Mouse (Mus musculus) heart, postnatal 14 days (tissue): ENCODE results near the gene Cnot4. TPM values are rescaled to one million over a fixed set of nuclear protein-coding genes. Genes with fewer than 3 reads are reported as not detected.
A peak's percentile ranks its signal among the peaks of the same experiment; 100 is the strongest.

Source experiments
- DNase-seq, 2 experiments: peaks; one replicate each; pipeline ENCODE4 v3.0.0; 2021 to 2022
- intact Hi-C: fragments of 180-260 bp; cut with DNase I; formaldehyde crosslinking; loops from one replicate; pipeline ENCODE4 v1.15.1; 2025
- total RNA-seq, 2 experiments: library from RNA; stranded (reverse); gene quantifications; 2 replicates each; pipeline ENCODE4 v1.2.3; 2021

The Cnot4 gene
- total RNA-seq, 2 experiments from 2014 or later, result 22.6 to 22.8 TPM

GRCm38 (mm10) chr6:35071261-35071660 lies 62.3 kb downstream of the Cnot4 start:
- DNase-seq, result no peak
- intact Hi-C loops, result no loop called here

GRCm38 (mm10) chr6:35062446-35062845 lies 71.1 kb downstream of the Cnot4 start:
- intact Hi-C loops, result no loop called here
- DNase-seq, result no peak

- DNase-seq, result no peak
- intact Hi-C loops, result no loop called here
Measured at GRCm38 (mm10) chr6:35043127-35043526, 90.4 kb downstream of the Cnot4 start.

GRCm38 (mm10) chr6:35033341-35033740 lies 100.2 kb downstream of the Cnot4 start:
- intact Hi-C loops, result no loop called here
- DNase-seq, result no peak

GRCm38 (mm10) chr6:35032704-35033103 lies 100.8 kb downstream of the Cnot4 start:
- no peak for DNase-seq
- intact Hi-C loops, result no loop called here

GRCm38 (mm10) chr6:35030811-35031210 lies 102.7 kb downstream of the Cnot4 start:
- intact Hi-C loops, result no loop called here

GRCm38 (mm10) chr6:35030226-35030625 lies 103.3 kb downstream of the Cnot4 start:
- DNase-seq, result no peak
- intact Hi-C loops, result no loop called here

More at GRCm38 (mm10) chr6:35030811-35031210, 102.7 kb downstream of the Cnot4 start:
- DNase-seq, result no peak

- no peak for DNase-seq
- intact Hi-C loops, result no loop called here
Measured at GRCm38 (mm10) chr6:35028023-35028422, 105.5 kb downstream of the Cnot4 start.

- intact Hi-C loops, result no loop called here
- peak; percentile 16 to 21 for DNase-seq
Measured at GRCm38 (mm10) chr6:35027257-35027656, 106.3 kb downstream of the Cnot4 start.

GRCm38 (mm10) chr6:35016624-35017023 lies 116.9 kb downstream of the Cnot4 start:
- no peak for DNase-seq
- intact Hi-C loops, result no loop called here

GRCm38 (mm10) chr6:35011953-35012352 lies 121.6 kb downstream of the Cnot4 start:
- intact Hi-C loops, result no loop called here
- no peak for DNase-seq

- no peak for DNase-seq
Measured at GRCm38 (mm10) chr6:35010705-35011104, 122.8 kb downstream of the Cnot4 start.

GRCm38 (mm10) chr6:35002261-35002669 lies 131.3 kb downstream of the Cnot4 start:
- intact Hi-C loops, result no loop called here
- peak; percentile 49 to 53 for DNase-seq

More at GRCm38 (mm10) chr6:35010705-35011104, 122.8 kb downstream of the Cnot4 start:
- intact Hi-C loops, result no loop called here

- DNase-seq, result peak in 1 of 2 experiments; percentile 28
- intact Hi-C loops, result loop anchor here (5.0 kb wide), 2 partner anchors 178 to 248 kb away; partner anchors contain the start of gene Nup205
Measured at GRCm38 (mm10) chr6:34999101-34999500, 134.4 kb downstream of the Cnot4 start.

GRCm38 (mm10) chr6:34996496-34996895 lies 137.0 kb downstream of the Cnot4 start:
- no peak for DNase-seq
- intact Hi-C loops, result loop anchor here (5.0 kb wide), 2 partner anchors 181 to 251 kb away; partner anchors contain the start of gene Nup205

GRCm38 (mm10) chr6:34995265-34995681 lies 138.3 kb downstream of the Cnot4 start:
- intact Hi-C loops, result loop anchor here (2.0 to 5.0 kb wide), 4 partner anchors 58 to 486 kb away; partner anchors contain the start of gene Nup205
- DNase-seq, result peak; percentile 80 to 88

- intact Hi-C loops, result loop anchor here (2.0 to 5.0 kb wide), 4 partner anchors 58 to 486 kb away; partner anchors contain the start of gene Nup205
- DNase-seq, result peak in 1 of 2 experiments; percentile 25
Measured at GRCm38 (mm10) chr6:34994692-34995091, 138.8 kb downstream of the Cnot4 start.

GRCm38 (mm10) chr6:34989263-34989662 lies 144.3 kb downstream of the Cnot4 start:
- no peak for DNase-seq
- intact Hi-C loops, result no loop called here

GRCm38 (mm10) chr6:34988081-34988761 lies 145.3 kb downstream of the Cnot4 start, which contains the start of gene Slc23a4:
Slc23a4 (minus strand) TSS chr6:34988404.
- intact Hi-C loops, result no loop called here
- DNase-seq, result no peak

- intact Hi-C loops, result no loop called here
Measured at GRCm38 (mm10) chr6:34987085-34987645, 146.4 kb downstream of the Cnot4 start.

GRCm38 (mm10) chr6:34980661-34981060 lies 152.9 kb downstream of the Cnot4 start:
- intact Hi-C loops, result no loop called here
- no peak for DNase-seq

More at GRCm38 (mm10) chr6:34987085-34987645, 146.4 kb downstream of the Cnot4 start:
- DNase-seq, result no peak

- no peak for DNase-seq
- intact Hi-C loops, result no loop called here
Measured at GRCm38 (mm10) chr6:34979291-34979690, 154.2 kb downstream of the Cnot4 start.
